Mouse (Mus musculus): ENCODE results near the gene Mslnl. TPM values are rescaled to one million over a fixed set of nuclear protein-coding genes. Genes with fewer than 3 reads are reported as not detected.
"Not testable (repeated sequence)": the region's sequence is repeated elsewhere in the genome, so short reads cannot be mapped to it uniquely, and the experiment has no call there.

Mslnl gene
- total RNA-seq, 2 experiments from 2014 or later = 0.16 TPM; not detected in 1

GRCm38 (mm10) chr17:25741471-25741870 lies 5.6 kb downstream of the Mslnl start:
- ATAC-seq (ENCODE audit: poor library complexity, severe bottlenecking) = not testable (repeated sequence)

- no peak for ATAC-seq (ENCODE audit: poor library complexity, severe bottlenecking)
Measured at GRCm38 (mm10) chr17:25743831-25744230, 8.0 kb downstream of the Mslnl start.

GRCm38 (mm10) chr17:25744311-25744710 lies 8.5 kb downstream of the Mslnl start:
- no peak for ATAC-seq (ENCODE audit: poor library complexity, severe bottlenecking)

- no peak for ATAC-seq (ENCODE audit: poor library complexity, severe bottlenecking)
Measured at GRCm38 (mm10) chr17:25748238-25748637, 12.4 kb downstream of the Mslnl start.

- no peak for ATAC-seq (ENCODE audit: poor library complexity, severe bottlenecking)
Measured at GRCm38 (mm10) chr17:25749314-25749713, 13.5 kb downstream of the Mslnl start.

GRCm38 (mm10) chr17:25751446-25751845 lies 15.6 kb downstream of the Mslnl start:
- ATAC-seq (ENCODE audit: poor library complexity, severe bottlenecking) = no peak

- ATAC-seq (ENCODE audit: poor library complexity, severe bottlenecking) = no peak
Measured at GRCm38 (mm10) chr17:25754241-25754640, 18.4 kb downstream of the Mslnl start, which contains the start of gene Msln. Gene Msln, minus strand, starts transcription at chr17:25754378.

GRCm38 (mm10) chr17:25755086-25755485 lies 19.2 kb downstream of the Mslnl start:
- ATAC-seq (ENCODE audit: poor library complexity, severe bottlenecking) = no peak

GRCm38 (mm10) chr17:25755627-25756377 lies 20.0 kb downstream of the Mslnl start:
- no peak for ATAC-seq (ENCODE audit: poor library complexity, severe bottlenecking)

- no peak for ATAC-seq (ENCODE audit: poor library complexity, severe bottlenecking)
Measured at GRCm38 (mm10) chr17:25756378-25757242, 20.8 kb downstream of the Mslnl start.

- no peak for ATAC-seq (ENCODE audit: poor library complexity, severe bottlenecking)
Measured at GRCm38 (mm10) chr17:25757691-25758090, 21.8 kb downstream of the Mslnl start.

GRCm38 (mm10) chr17:25760148-25760547 lies 24.3 kb downstream of the Mslnl start:
- ATAC-seq (ENCODE audit: poor library complexity, severe bottlenecking) = no peak

GRCm38 (mm10) chr17:25761561-25761970 lies 25.7 kb downstream of the Mslnl start:
- no peak for ATAC-seq (ENCODE audit: poor library complexity, severe bottlenecking)

GRCm38 (mm10) chr17:25762591-25762990 lies 26.7 kb downstream of the Mslnl start:
- no peak for ATAC-seq (ENCODE audit: poor library complexity, severe bottlenecking)

- no peak for ATAC-seq (ENCODE audit: poor library complexity, severe bottlenecking)
Measured at GRCm38 (mm10) chr17:25765886-25766285, 30.0 kb downstream of the Mslnl start.

- no peak for ATAC-seq (ENCODE audit: poor library complexity, severe bottlenecking)
Measured at GRCm38 (mm10) chr17:25769331-25769730, 33.5 kb downstream of the Mslnl start.

GRCm38 (mm10) chr17:25773549-25774120 lies 37.8 kb downstream of the Mslnl start, which contains the start of gene Narfl:
Gene Narfl, plus strand, starts transcription at chr17:25773776.
- ATAC-seq (ENCODE audit: poor library complexity, severe bottlenecking) = peak; percentile 98

GRCm38 (mm10) chr17:25775318-25776062 lies 39.6 kb downstream of the Mslnl start:
- ATAC-seq (ENCODE audit: poor library complexity, severe bottlenecking) = no peak

- no peak for ATAC-seq (ENCODE audit: poor library complexity, severe bottlenecking)
Measured at GRCm38 (mm10) chr17:25777948-25778347, 42.1 kb downstream of the Mslnl start.

- ATAC-seq (ENCODE audit: poor library complexity, severe bottlenecking) = no peak
Measured at GRCm38 (mm10) chr17:25781339-25781738, 45.5 kb downstream of the Mslnl start.

GRCm38 (mm10) chr17:25783086-25783485 lies 47.2 kb downstream of the Mslnl start:
- no peak for ATAC-seq (ENCODE audit: poor library complexity, severe bottlenecking)
